ENCODE assay signal across 13 mouse cellular contexts in the genomic region with DNA sequence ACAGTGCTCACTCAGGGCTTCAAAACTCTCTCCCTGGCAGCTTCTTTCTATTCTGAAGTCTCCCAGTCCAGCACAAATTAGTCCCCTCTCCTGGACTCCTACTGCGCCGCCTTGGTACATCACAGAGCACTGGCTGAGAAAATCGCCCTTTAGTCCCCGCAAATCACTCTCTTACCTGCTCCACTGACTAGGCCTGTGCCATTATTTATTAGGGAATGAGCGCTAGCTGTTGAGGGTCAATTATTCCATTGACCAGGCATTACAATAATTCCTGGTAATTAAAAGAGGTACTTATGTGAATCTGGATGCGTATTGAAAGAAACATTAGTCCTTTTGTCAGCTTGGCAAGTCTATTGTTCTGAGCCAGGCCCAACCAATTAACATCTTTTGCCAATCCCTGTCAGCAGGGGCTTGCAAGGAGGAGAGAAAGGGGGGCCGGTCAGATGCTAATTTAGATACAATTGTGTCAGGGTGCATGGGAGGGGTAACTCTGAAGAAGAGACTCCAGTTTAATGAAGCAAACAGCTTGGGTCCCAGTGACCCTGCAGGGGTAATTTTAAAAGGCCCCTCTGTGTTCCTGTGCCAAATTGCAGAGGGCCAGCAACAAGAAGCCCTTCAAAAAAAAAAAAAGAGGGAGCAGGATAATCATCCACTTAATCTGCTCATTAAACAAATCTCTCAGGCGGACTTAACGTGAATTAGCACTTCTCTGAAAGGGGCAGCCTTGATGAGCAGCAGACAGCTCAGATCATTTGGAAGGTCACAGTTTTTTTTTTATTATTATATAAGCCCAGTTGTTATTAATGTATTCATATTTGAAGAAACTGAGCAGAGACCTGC.
DNase-seq lines count a peak whose midpoint lies in the region; ATAC-seq and TF ChIP-seq lines count a peak whose summit lies in the region.
"Had no signal": no experiment of that assay in that cellular context is flagged by ENCODE, and none has a peak within 500 bp of the region (broad histone marks: within the 10 kb centered on the region; RNA-seq: fewer than 3 reads in every experiment).

No protein-coding gene starts in this region.

- peak overlapping the region; percentile 73 for H3K27ac ChIP-seq in forebrain, embryonic 16.5 days (ENCODE audit: low read length)
- H3K27ac ChIP-seq: liver, embryonic 13.5 days; stomach, embryonic 15.5 days had no signal

- peak overlapping the region; percentile 37; the same call in 1 of the 2 replicates for H3K4me3 ChIP-seq in E14TG2a.4 (replicated peaks; ENCODE audit: low read length)
- H3K4me3 ChIP-seq in forebrain, embryonic 16.5 days (replicated peaks; ENCODE audit: low read length), result no peak overlapping the region
- H3K4me3 ChIP-seq: liver, embryonic 13.5 days; stomach, embryonic 15.5 days had no signal

- H3K36me3 ChIP-seq in E14TG2a.4 (ENCODE audit: insufficient read depth, low read length), result no peaks in the 10 kb centered on the region
- H3K36me3 ChIP-seq in forebrain, embryonic 16.5 days (ENCODE audit: control insufficient read depth, insufficient read depth), result no peaks in the 10 kb centered on the region
- H3K36me3 ChIP-seq: liver, embryonic 13.5 days; stomach, embryonic 15.5 days had no signal

- H3K4me1 ChIP-seq in E14TG2a.4 (replicated peaks; ENCODE audit: low read depth, low read length), result peaks cover 66% of the 10 kb centered on the region
- H3K4me1 ChIP-seq in forebrain, embryonic 16.5 days (replicated peaks; ENCODE audit: control insufficient read depth, insufficient read depth, low read length), result peaks cover 18% of the 10 kb centered on the region
- H3K4me1 ChIP-seq: liver, embryonic 13.5 days; stomach, embryonic 15.5 days had no signal

- no peaks in the 10 kb centered on the region for H3K9me3 ChIP-seq in E14TG2a.4 (ENCODE audit: low read length)
- H3K9me3 ChIP-seq in forebrain, embryonic 16.5 days (ENCODE audit: control insufficient read depth, low read length), result no peaks in the 10 kb centered on the region
- H3K9me3 ChIP-seq: liver, embryonic 13.5 days; stomach, embryonic 15.5 days had no signal

- no peak overlapping the region for H3K4me2 ChIP-seq in forebrain, embryonic 16.5 days (ENCODE audit: low read length)
- H3K4me2 ChIP-seq: liver, embryonic 13.5 days; stomach, embryonic 15.5 days had no signal

- H3K27me3 ChIP-seq in E14TG2a.4 (ENCODE audit: insufficient read depth, low read length), result peaks cover 24% of the 10 kb centered on the region
- H3K27me3 ChIP-seq in forebrain, embryonic 16.5 days (replicated peaks; ENCODE audit: control insufficient read depth, insufficient read depth, low read length), result no peaks in the 10 kb centered on the region
- H3K27me3 ChIP-seq: liver, embryonic 13.5 days had no signal

- 4% methylated on average over 9 of the region's 9 CpGs for WGBS in forebrain, embryonic 16.5 days

- peak; percentile 13 for DNase-seq in WW6 (ENCODE audit: low read depth, low spot score)
- peak; percentile 39 for DNase-seq in mesoderm, embryonic 11.5 days (ENCODE audit: low read depth, low spot score)
- DNase-seq in gastrocnemius, postnatal 4 days (ENCODE audit: low spot score in 2 of 2), result no peak
- no peak for DNase-seq in spleen, postnatal 4 days (ENCODE audit: low spot score in 2 of 2)
- DNase-seq: cerebellum, adult 11 months; gastrocnemius, postnatal 36 days; kidney, adult 18-20 months; liver, embryonic 13.5 days had no signal

- H3K9ac ChIP-seq in forebrain, embryonic 16.5 days (replicated peaks; ENCODE audit: low read depth, low read length), result 0 out of 2 replicates have a peak overlapping the region, but pooled peaks have one; percentile 6
- H3K9ac ChIP-seq: liver, embryonic 13.5 days; stomach, embryonic 15.5 days had no signal

- TF ChIP-seq CTCF in E14TG2a.4 (conservative IDR thresholded peaks at IDR 0.05; ENCODE audit: low read length), result no peak

- peak; percentile 91 for ATAC-seq in forebrain, embryonic 16.5 days
- ATAC-seq in megakaryocyte-erythroid progenitor cell, adult 5-6 weeks (replicated peaks; ENCODE audit: low FRiP score, low TSS enrichment, poor library complexity, severe bottlenecking), result no peak
- no peak for ATAC-seq in inflammation-experienced regulatory T-cells, adult 6 months

Comparison
In these comparisons a context has a peak if more than half of its experiments do, and no peak if none do; other contexts are left out.
1. DNase-seq: peak in WW6 (single experiment) and mesoderm, embryonic 11.5 days (single experiment); none in gastrocnemius, postnatal 4 days (0 of 2) and spleen, postnatal 4 days (0 of 2).